Mouse (Mus musculus) spleen, adult 2 months (tissue): ENCODE measurements around the gene Tbl1xr1. TPM values are rescaled to one million over a fixed set of nuclear protein-coding genes. Genes with fewer than 3 reads are reported as not detected.

ENCODE experiments used
- DNase-seq, 2 experiments: peaks; one replicate each; pipeline versions ENCODE4 v3.0.0 to v3.0.0-alpha.2; 2012 to 2021; ENCODE audit warnings: low spot score in 2 of 2, low read depth in 1 of 2
- H3K27ac ChIP-seq: fragments of 200-500 bp; 2 replicates; pipeline ENCODE4 v1.5.1; 2012; ENCODE audit warnings: low read length, inconsistent platforms; ENCODE audit not compliant: insufficient read depth
- H3K27me3 ChIP-seq: fragments of 200-500 bp; 2 replicates; pipeline ENCODE4 v1.6.1; 2012; ENCODE audit warnings: mild to moderate bottlenecking, moderate library complexity, low read length, inconsistent platforms; ENCODE audit not compliant: control insufficient read depth, insufficient read depth
- H3K36me3 ChIP-seq: fragments of 200-500 bp; 2 replicates; pipeline ENCODE4 v1.6.1; 2012; ENCODE audit warnings: mild to moderate bottlenecking, low read length, inconsistent platforms; ENCODE audit not compliant: control insufficient read depth, insufficient read depth
- H3K4me1 ChIP-seq: fragments of 200-500 bp; 2 replicates; pipeline ENCODE4 v1.6.1; 2011; ENCODE audit warnings: inconsistent platforms; ENCODE audit not compliant: control insufficient read depth, insufficient read depth, insufficient read length
- H3K4me3 ChIP-seq: fragments of 200-500 bp; 2 replicates; pipeline ENCODE4 v1.5.1; 2011; ENCODE audit warnings: mild to moderate bottlenecking, inconsistent platforms; ENCODE audit not compliant: insufficient read depth, insufficient read length; ENCODE audit errors: extremely low read depth
- CTCF ChIP-seq: fragments of 200-500 bp; IDR thresholded peaks from 2 replicates; pipeline ENCODE4 v1.5.1; 2011; ENCODE audit warnings: mild to moderate bottlenecking, inconsistent platforms; ENCODE audit not compliant: insufficient read depth, insufficient read length, insufficient replicate concordance; ENCODE audit errors: extremely low read depth
- POLR2A ChIP-seq: fragments of 200-500 bp; IDR thresholded peaks from 2 replicates; pipeline ENCODE4 v1.6.1; 2011; ENCODE audit warnings: low read depth, low read length, inconsistent platforms
- WGBS: fragments of 180-500 bp; shearing (Covaris S2); methylation state at CpG from one replicate; pipeline ENCODE4 v1.1.7; 2018; 5-methylcytosine and 5-hydroxymethylcytosine counted together
- polyA plus RNA-seq: library from polyadenylated mRNA; depleted of rRNA; stranded (reverse); fragments of >200 nt; gene quantifications from 2 replicates; pipeline ENCODE4 v1.2.3, GENCODE M21; 2012

The Tbl1xr1 gene
- polyA plus RNA-seq, 1 experiment, result 17.8 TPM

DNA sequence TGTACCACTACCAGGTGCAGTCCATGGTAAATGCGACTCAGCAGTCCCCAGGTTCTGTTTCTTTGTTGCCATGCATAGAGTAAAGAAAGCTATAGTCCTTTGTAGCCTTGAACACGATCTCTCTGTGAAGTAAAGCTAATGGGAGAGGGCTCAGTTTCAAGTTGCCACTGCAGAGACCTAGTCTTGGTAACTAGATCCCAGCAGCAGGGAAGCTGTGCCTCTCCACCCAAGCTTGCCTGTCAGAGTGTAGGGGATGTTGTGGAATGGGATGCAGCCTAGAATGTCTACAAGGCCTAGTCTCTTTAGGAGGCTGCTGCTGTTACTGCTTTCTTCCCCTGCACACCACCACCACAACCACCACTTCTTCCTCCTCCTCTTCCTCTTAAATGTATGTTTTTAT lies 96.0 kb downstream of the Tbl1xr1 start:
- no peak overlapping the region for H3K4me3 ChIP-seq
- no peak for DNase-seq
- TF ChIP-seq POLR2A, result no peak
- TF ChIP-seq CTCF, result no peak
- H3K4me1 ChIP-seq, result peaks cover 3% of the 10 kb centered on the region; the same call in 1 of the 2 replicates
- no peaks in the 10 kb centered on the region for H3K27me3 ChIP-seq
- WGBS, result 86% methylated on average over 2 of the region's 2 CpGs
- H3K36me3 ChIP-seq, result no peaks in the 10 kb centered on the region
- no peak overlapping the region for H3K27ac ChIP-seq

- Histone ChIP-seq H3K27me3 (no peaks in the 10 kb centered on the region), H3K36me3 (no peaks in the 10 kb centered on the region), H3K4me1 (peaks cover 3% of the 10 kb centered on the region; the same call in 1 of the 2 replicates), H3K4me3 (no peak overlapping the region), H3K27ac (no peak overlapping the region)
- DNase-seq, result no peak
- WGBS, result 91% methylated on average over 5 of the region's 5 CpGs
- no peak for TF ChIP-seq CTCF
- TF ChIP-seq POLR2A, result no peak
Measured at GRCm38 (mm10) chr3:22173171-22173570, 96.7 kb downstream of the Tbl1xr1 start.

DNA sequence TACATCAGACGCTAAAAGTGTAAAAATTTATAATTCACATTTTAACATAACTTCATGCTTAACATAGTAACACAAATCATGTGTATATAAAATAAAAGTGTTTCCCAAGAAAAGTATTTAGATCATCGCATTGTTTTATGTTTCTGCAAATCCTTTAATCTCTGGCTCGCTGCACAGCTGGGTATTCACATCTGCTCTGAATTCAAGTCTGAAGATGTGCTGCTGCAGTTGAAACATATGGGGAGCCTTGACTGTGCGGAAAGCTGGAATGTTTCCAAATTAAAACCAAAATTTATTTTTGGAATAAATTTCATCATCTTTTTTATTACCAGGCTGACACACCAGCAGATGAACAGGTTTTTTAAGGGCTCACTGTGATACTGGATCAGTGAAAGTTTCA lies 97.8 kb downstream of the Tbl1xr1 start:
- 91% methylated on average over 4 of the region's 4 CpGs for WGBS
- peaks cover 3% of the 10 kb centered on the region; the same call in 1 of the 2 replicates for H3K4me1 ChIP-seq
- H3K27me3 ChIP-seq, result no peaks in the 10 kb centered on the region
- no peak for DNase-seq
- no peak overlapping the region for H3K27ac ChIP-seq
- TF ChIP-seq POLR2A (no peak), CTCF (no peak)
- no peak overlapping the region for H3K4me3 ChIP-seq
- no peaks in the 10 kb centered on the region for H3K36me3 ChIP-seq

DNA sequence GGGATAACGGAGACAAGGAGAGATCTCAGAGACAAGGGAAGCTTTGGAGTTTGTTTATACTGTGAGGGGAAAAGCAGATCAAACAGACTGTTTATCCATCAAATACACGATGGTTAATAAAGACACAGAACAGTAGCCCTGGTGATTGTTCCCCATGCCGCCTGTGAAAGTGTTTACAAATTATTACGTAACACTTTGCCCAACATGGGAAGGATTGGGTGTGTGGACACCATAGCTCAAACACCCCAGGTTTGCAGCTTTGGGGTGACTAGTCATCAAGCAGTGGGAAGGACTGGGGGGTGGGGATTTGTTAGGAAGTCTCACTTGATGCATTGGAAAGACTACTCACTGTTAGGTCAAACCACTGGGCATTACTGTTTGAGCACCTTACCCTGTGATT lies 103.6 kb downstream of the Tbl1xr1 start:
- TF ChIP-seq CTCF, result no peak
- no peak for TF ChIP-seq POLR2A
- Histone ChIP-seq H3K4me3 (no peak overlapping the region), H3K27me3 (no peaks in the 10 kb centered on the region), H3K36me3 (0 out of 2 replicates have a peak, but pooled peaks cover 1% of the 10 kb centered on the region), H3K4me1 (no peaks in the 10 kb centered on the region), H3K27ac (no peak overlapping the region)
- WGBS, result 87% methylated on average over 4 of the region's 4 CpGs
- no peak for DNase-seq

DNA sequence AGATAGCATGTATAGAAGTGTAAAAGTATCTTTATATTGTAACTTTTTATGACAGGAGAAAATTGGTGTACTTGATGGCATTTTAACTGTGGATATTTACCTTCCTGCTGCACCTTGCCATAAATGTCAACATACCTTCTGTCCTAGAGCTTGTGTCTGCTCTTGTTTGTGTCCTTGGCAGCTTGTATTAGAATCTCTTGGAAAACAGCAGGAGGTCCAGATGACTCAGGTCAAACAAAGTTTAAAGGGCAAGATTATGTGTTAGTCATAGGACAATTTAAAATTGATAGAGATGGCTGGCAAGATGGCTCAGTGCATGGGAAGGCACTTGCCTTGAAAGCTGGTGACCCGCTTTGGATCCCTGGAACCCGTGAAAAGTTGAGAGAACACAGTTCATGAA lies 104.6 kb downstream of the Tbl1xr1 start:
- DNase-seq, result no peak
- H3K27me3 ChIP-seq, result no peaks in the 10 kb centered on the region
- TF ChIP-seq CTCF (no peak), POLR2A (no peak)
- H3K27ac ChIP-seq, result no peak overlapping the region
- H3K4me1 ChIP-seq, result no peaks in the 10 kb centered on the region
- H3K4me3 ChIP-seq, result no peak overlapping the region
- H3K36me3 ChIP-seq, result 0 out of 2 replicates have a peak, but pooled peaks cover 1% of the 10 kb centered on the region
- WGBS, result 90% methylated on average over 2 of the region's 2 CpGs

DNA sequence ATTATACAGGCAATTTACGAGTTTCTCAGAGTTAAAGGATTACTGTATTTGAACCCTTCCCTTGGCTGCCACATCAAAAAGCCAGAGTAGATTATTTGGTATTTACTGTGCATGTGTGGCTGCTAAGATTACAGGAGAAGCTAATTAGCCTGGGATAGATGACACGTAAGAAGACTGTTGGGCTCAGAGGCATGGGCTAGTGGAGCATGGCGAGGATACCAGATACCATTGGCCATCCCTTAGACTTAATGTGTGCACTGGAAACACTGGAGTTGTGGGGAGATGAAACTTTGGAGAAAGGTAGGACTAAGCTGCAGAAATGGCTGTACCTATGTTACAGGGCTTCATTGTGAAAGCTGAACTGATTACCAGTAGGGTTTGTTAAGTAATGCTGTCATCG lies 108.8 kb downstream of the Tbl1xr1 start:
- Histone ChIP-seq H3K27ac (no peak overlapping the region), H3K4me1 (no peaks in the 10 kb centered on the region), H3K27me3 (no peaks in the 10 kb centered on the region), H3K36me3 (peaks cover 6% of the 10 kb centered on the region; the same call in 1 of the 2 replicates), H3K4me3 (no peak overlapping the region)
- TF ChIP-seq POLR2A (no peak), CTCF (no peak)
- 88% methylated on average over 4 of the region's 4 CpGs for WGBS
- no peak for DNase-seq

DNA sequence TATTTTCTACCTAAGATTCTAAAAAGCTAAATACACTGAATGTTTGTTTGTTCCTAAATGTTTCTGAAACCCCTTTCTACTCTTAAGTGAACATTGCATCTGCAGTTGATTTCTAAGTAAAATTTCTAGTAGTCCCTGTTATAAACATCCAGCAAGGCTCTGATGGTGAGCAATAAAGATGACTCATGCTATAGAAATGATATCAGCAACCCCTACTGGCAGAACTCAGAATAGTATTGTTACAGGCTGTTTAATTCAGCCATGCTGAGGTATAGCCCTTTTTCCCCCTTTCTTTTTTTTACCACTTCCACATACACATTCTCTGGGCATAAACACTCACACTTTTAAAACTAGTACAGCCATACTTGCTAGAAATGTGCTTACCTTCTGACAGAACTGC lies 114.0 kb downstream of the Tbl1xr1 start:
- peak in 1 of 2 experiments; percentile 19 for DNase-seq

DNA sequence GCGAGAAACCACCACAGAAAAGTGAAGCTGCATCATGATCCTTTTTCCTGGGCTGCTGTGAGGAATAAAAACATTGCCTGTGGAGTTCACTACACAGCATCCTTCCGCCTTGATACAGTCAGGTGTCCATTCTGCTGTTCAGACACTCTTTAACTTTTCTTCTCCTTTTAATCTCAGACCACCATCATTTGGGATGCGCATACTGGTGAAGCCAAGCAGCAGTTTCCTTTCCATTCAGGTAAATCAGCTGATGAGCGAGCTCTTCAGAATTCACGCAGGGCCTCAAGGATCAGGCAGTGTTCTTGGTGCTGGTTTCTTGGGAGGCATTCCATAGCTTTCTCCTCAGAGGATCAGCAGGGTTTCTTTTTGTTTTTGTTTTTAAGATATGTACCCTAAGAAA lies 116.5 kb downstream of the Tbl1xr1 start:
- H3K27me3 ChIP-seq, result no peaks in the 10 kb centered on the region
- H3K27ac ChIP-seq, result no peak overlapping the region
- no peaks in the 10 kb centered on the region for H3K4me1 ChIP-seq
- TF ChIP-seq POLR2A (no peak), CTCF (no peak)
- H3K4me3 ChIP-seq, result no peak overlapping the region
- WGBS, result 97% methylated on average over 5 of the region's 5 CpGs
- no peak for DNase-seq
- H3K36me3 ChIP-seq, result peaks cover 26% of the 10 kb centered on the region

More for the DNA sequence above, 114.0 kb downstream of the Tbl1xr1 start:
- Histone ChIP-seq H3K27ac (no peak overlapping the region), H3K4me3 (no peak overlapping the region), H3K4me1 (no peaks in the 10 kb centered on the region), H3K27me3 (no peaks in the 10 kb centered on the region), H3K36me3 (peaks cover 22% of the 10 kb centered on the region)
- TF ChIP-seq CTCF (no peak), POLR2A (no peak)
